Mouse (Mus musculus) stomach, embryonic 15.5 days (tissue): ENCODE data around the gene Nphp4. TPM values are rescaled to one million over a fixed set of nuclear protein-coding genes. Genes with fewer than 3 reads are reported as not detected.

Experiments
- ATAC-seq: fragments of 200-750 bp; cut with Nextera tagmentation; 2 replicates; pipeline ENCODE4 v1.8.0; 2017; ENCODE audit warnings: low read depth, moderate number of reproducible peaks, moderate TSS enrichment; ENCODE audit not compliant: insufficient read depth, low FRiP score
- H3K27ac ChIP-seq: fragments of 300-500 bp; sonication (generic); 2 replicates; pipeline ENCODE4 v1.5.1; 2015; ENCODE audit warnings: mild to moderate bottlenecking, inconsistent platforms
- H3K27me3 ChIP-seq: fragments of 300-500 bp; sonication (generic); replicated peaks from 2 replicates; pipeline ENCODE4 v1.6.1; 2015; ENCODE audit warnings: inconsistent platforms
- H3K36me3 ChIP-seq: fragments of 300-500 bp; sonication (generic); 2 replicates; pipeline ENCODE4 v1.6.1; 2015; ENCODE audit warnings: inconsistent platforms
- H3K4me1 ChIP-seq: fragments of 300-500 bp; sonication (generic); 2 replicates; pipeline ENCODE4 v1.6.1; 2015; ENCODE audit warnings: inconsistent platforms
- H3K4me2 ChIP-seq: fragments of 300-500 bp; sonication (generic); 2 replicates; pipeline ENCODE4 v1.6.1; 2015; ENCODE audit warnings: mild to moderate bottlenecking, inconsistent platforms
- H3K4me3 ChIP-seq: fragments of 300-500 bp; sonication (generic); replicated peaks from 2 replicates; pipeline ENCODE4 v1.5.1; 2015; ENCODE audit warnings: inconsistent platforms
- H3K9ac ChIP-seq: fragments of 300-500 bp; sonication (generic); 2 replicates; pipeline ENCODE4 v1.6.1; 2015; ENCODE audit warnings: inconsistent platforms
- H3K9me3 ChIP-seq: fragments of 300-500 bp; sonication (generic); 2 replicates; pipeline ENCODE4 v1.6.1; 2016; ENCODE audit warnings: inconsistent platforms
- WGBS: fragments of 180-500 bp; shearing (Covaris S2); methylation state at CpG from one replicate; pipeline ENCODE4 v1.1.7; 2015; 5-methylcytosine and 5-hydroxymethylcytosine counted together
- polyA plus RNA-seq: library from polyadenylated mRNA; unstranded; fragments of >200 nt; fragmentation: Nextera tagmentation; extraction: Ambion mirVana; gene quantifications from 2 replicates; pipeline ENCODE4 v1.2.1, GENCODE M21; 2015

The Nphp4 gene
- polyA plus RNA-seq, 1 experiment from 2014 or later = 1.9 TPM

DNA sequence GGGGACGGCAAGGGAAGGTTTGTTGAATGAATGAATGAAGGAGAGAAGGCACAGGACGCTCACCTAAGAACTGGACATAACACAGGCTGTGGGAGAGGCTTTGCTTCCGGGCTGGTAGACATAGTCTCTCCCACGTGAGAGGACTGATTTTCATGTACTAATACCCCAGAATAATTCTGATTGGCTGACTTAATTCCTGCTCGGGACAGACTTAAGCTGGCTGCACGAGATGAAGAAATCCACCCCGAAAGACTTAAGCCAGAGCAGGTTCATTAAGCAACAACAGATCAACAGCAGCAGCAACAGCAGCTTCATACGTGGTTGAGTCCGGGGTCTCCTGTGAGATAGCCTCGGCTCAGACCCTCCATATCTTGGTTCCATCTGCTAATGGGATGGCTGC lies 11.5 kb downstream of the Nphp4 start:
- H3K4me1 ChIP-seq = 0 out of 2 replicates have a peak, but pooled peaks cover 3% of the 10 kb centered on the region
- ATAC-seq = no peak
- H3K27ac ChIP-seq = no peak overlapping the region
- no peaks in the 10 kb centered on the region for H3K27me3 ChIP-seq
- no peak overlapping the region for H3K9ac ChIP-seq
- no peaks in the 10 kb centered on the region for H3K36me3 ChIP-seq
- H3K4me2 ChIP-seq = no peak overlapping the region
- H3K9me3 ChIP-seq = no peaks in the 10 kb centered on the region
- WGBS = 85% methylated on average over 10 of the region's 10 CpGs
- no peak overlapping the region for H3K4me3 ChIP-seq

- 78% methylated on average over 14 of the region's 14 CpGs for WGBS
- H3K27ac ChIP-seq = no peak overlapping the region
- ATAC-seq = no peak
Observed at GRCm38 (mm10) chr4:152490311-152490710, 13.8 kb downstream of the Nphp4 start.

GRCm38 (mm10) chr4:152491250-152491899 lies 14.9 kb downstream of the Nphp4 start:
- Histone ChIP-seq H3K36me3 (no peaks in the 10 kb centered on the region), H3K4me1 (0 out of 2 replicates have a peak, but pooled peaks cover 3% of the 10 kb centered on the region), H3K9me3 (no peaks in the 10 kb centered on the region), H3K27me3 (no peaks in the 10 kb centered on the region), H3K27ac (no peak overlapping the region), H3K4me3 (no peak overlapping the region), H3K4me2 (no peak overlapping the region), H3K9ac (no peak overlapping the region)
- no peak for ATAC-seq
- 50% methylated on average over 15 of the region's 15 CpGs for WGBS

More at GRCm38 (mm10) chr4:152490311-152490710, 13.8 kb downstream of the Nphp4 start:
- H3K9me3 ChIP-seq = no peaks in the 10 kb centered on the region
- H3K36me3 ChIP-seq = no peaks in the 10 kb centered on the region
- H3K27me3 ChIP-seq = no peaks in the 10 kb centered on the region
- H3K4me2 ChIP-seq = no peak overlapping the region
- 0 out of 2 replicates have a peak, but pooled peaks cover 3% of the 10 kb centered on the region for H3K4me1 ChIP-seq
- H3K9ac ChIP-seq = no peak overlapping the region
- no peak overlapping the region for H3K4me3 ChIP-seq

- WGBS = 41% methylated on average over 20 of the region's 20 CpGs
- no peak for ATAC-seq
Observed at GRCm38 (mm10) chr4:152494360-152494879, 17.9 kb downstream of the Nphp4 start.

DNA sequence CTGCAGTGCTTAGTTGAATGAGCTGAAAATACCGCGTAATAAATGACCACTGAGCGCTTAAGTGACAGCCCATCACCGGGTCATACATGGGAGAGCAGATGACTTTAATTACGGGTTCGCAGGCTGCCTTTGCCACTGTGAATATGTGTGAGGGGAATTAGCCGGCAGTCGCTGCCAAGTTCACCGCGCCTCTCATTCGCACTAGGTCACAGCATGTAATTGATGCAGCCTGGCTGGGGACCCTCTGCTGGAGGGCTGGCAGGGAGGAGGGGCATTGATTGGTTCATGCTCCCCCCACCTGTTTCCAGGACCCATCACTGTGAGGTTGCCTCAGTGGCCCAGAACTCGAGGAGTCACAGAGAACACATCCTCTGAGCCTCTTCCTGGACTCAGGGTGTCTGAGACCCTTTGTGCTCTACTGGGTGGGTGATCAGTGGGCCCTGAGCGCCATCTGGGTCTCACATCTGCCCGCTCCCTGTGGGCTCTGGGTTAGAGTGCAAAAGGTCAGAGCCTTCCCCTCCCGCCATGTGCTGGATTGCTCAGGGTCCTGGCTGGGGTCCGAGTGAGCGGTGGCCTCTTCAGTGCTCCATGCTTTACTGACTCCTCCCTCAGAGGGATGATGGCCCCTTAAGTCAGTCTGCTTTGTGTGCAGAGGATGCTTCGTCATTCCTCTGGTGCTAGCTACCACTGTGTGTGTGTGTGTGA lies 35.9 kb downstream of the Nphp4 start:
- H3K27ac ChIP-seq = no peak overlapping the region
- H3K27me3 ChIP-seq = no peaks in the 10 kb centered on the region
- H3K4me3 ChIP-seq = no peak overlapping the region
- H3K9me3 ChIP-seq = no peaks in the 10 kb centered on the region
- H3K9ac ChIP-seq = no peak overlapping the region
- WGBS = 70% methylated on average over 18 of the region's 18 CpGs
- no peak overlapping the region for H3K4me2 ChIP-seq
- H3K4me1 ChIP-seq = no peaks in the 10 kb centered on the region
- ATAC-seq = no peak
- H3K36me3 ChIP-seq = no peaks in the 10 kb centered on the region

More at GRCm38 (mm10) chr4:152494360-152494879, 17.9 kb downstream of the Nphp4 start:
- Histone ChIP-seq H3K4me1 (0 out of 2 replicates have a peak, but pooled peaks cover 3% of the 10 kb centered on the region), H3K4me2 (no peak overlapping the region), H3K9me3 (no peaks in the 10 kb centered on the region), H3K4me3 (no peak overlapping the region), H3K9ac (no peak overlapping the region), H3K27me3 (no peaks in the 10 kb centered on the region), H3K27ac (no peak overlapping the region), H3K36me3 (no peaks in the 10 kb centered on the region)

- Histone ChIP-seq H3K36me3 (no peaks in the 10 kb centered on the region), H3K4me3 (no peak overlapping the region), H3K4me1 (no peaks in the 10 kb centered on the region), H3K27ac (no peak overlapping the region), H3K4me2 (no peak overlapping the region), H3K27me3 (no peaks in the 10 kb centered on the region), H3K9me3 (no peaks in the 10 kb centered on the region), H3K9ac (no peak overlapping the region)
- WGBS = 73% methylated on average over 7 of the region's 7 CpGs
- no peak for ATAC-seq
Observed at GRCm38 (mm10) chr4:152514884-152515283, 38.4 kb downstream of the Nphp4 start.

DNA sequence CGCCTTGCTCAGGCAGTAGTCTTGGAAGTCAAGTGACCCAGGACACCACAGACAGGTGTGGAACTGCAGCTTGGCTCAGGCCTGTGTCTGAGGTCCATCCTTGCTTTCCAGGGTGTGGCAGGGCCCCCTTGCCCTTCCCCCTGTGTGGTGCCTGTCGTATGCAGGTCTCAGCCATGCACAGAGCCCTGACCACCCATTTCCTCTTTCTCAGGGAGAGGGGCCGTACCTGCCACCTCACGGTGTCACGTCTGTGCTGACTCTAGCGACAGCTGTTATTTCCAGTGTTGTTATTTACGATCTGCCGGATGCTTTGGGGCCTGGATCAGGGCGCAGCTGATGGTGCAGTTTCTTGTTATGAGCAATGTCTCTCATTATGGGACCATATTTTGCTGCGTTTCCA lies 42.6 kb downstream of the Nphp4 start:
- WGBS = 76% methylated on average over 10 of the region's 10 CpGs
- no peak for ATAC-seq

GRCm38 (mm10) chr4:152520083-152520482 lies 43.6 kb downstream of the Nphp4 start:
- ATAC-seq = no peak
- no peak overlapping the region for H3K27ac ChIP-seq
- no peaks in the 10 kb centered on the region for H3K27me3 ChIP-seq
- no peak overlapping the region for H3K4me2 ChIP-seq
- H3K4me1 ChIP-seq = no peaks in the 10 kb centered on the region
- WGBS = 30% methylated on average over 6 of the region's 6 CpGs
- no peak overlapping the region for H3K9ac ChIP-seq
- no peak overlapping the region for H3K4me3 ChIP-seq
- no peaks in the 10 kb centered on the region for H3K9me3 ChIP-seq
- H3K36me3 ChIP-seq = no peaks in the 10 kb centered on the region

More for the DNA sequence above, 42.6 kb downstream of the Nphp4 start:
- no peak overlapping the region for H3K4me2 ChIP-seq
- no peak overlapping the region for H3K9ac ChIP-seq
- no peaks in the 10 kb centered on the region for H3K36me3 ChIP-seq
- H3K27me3 ChIP-seq = no peaks in the 10 kb centered on the region
- no peaks in the 10 kb centered on the region for H3K4me1 ChIP-seq
- H3K4me3 ChIP-seq = no peak overlapping the region
- H3K9me3 ChIP-seq = no peaks in the 10 kb centered on the region
- no peak overlapping the region for H3K27ac ChIP-seq

DNA sequence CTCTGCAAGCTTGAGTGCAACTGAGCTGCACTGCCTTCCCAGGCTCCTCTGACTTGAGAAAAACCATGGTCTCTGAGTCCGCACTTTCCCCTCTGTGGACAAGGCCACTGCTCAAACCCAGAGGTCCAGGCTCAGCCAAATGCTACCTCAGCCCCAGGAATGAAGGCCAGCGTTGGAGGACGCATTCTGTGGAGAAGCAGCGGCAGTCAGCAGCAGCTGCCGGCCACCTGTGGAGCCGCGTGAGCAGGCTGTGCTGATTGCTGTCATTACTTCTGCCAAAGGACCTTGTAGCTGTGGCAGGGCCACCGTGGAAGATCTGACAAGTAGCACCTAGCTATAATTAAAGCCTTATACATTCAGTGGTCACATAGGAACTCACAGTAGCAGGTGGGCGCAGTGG lies 56.4 kb downstream of the Nphp4 start:
- Histone ChIP-seq H3K9ac (no peak overlapping the region), H3K36me3 (no peaks in the 10 kb centered on the region), H3K27me3 (no peaks in the 10 kb centered on the region), H3K4me1 (peaks cover 9% of the 10 kb centered on the region), H3K4me3 (no peak overlapping the region), H3K27ac (no peak overlapping the region), H3K9me3 (no peaks in the 10 kb centered on the region), H3K4me2 (no peak overlapping the region)
- ATAC-seq = no peak
- 58% methylated on average over 9 of the region's 9 CpGs for WGBS

DNA sequence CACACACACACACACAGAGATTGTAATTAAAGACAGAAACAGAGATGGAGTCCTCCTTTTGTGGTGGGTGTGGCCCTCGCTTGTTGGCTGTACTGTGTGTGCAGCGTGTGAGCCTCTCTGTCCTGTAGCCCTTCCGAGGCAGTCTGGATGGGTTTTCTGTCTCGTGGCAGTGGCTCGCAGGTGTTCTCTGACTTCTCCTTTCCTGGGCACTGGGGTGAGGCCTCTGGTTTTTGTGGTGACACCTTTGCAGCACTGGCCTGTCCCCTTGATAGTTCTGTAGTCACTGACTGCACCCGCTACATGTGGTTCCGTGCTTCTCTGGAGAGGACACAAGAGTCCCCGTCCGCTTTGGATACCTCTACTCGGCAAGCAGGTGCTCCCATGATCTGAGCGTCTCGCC lies 63.2 kb downstream of the Nphp4 start:
- H3K9me3 ChIP-seq = no peaks in the 10 kb centered on the region
- H3K9ac ChIP-seq = no peak overlapping the region
- H3K4me3 ChIP-seq = no peak overlapping the region
- ATAC-seq = no peak
- H3K27ac ChIP-seq = no peak overlapping the region
- no peaks in the 10 kb centered on the region for H3K36me3 ChIP-seq
- H3K4me2 ChIP-seq = no peak overlapping the region
- 91% methylated on average over 12 of the region's 12 CpGs for WGBS
- no peaks in the 10 kb centered on the region for H3K27me3 ChIP-seq
- no peaks in the 10 kb centered on the region; the same call in 1 of the 2 replicates for H3K4me1 ChIP-seq

- Histone ChIP-seq H3K36me3 (no peaks in the 10 kb centered on the region), H3K9me3 (no peaks in the 10 kb centered on the region), H3K9ac (no peak overlapping the region), H3K27ac (no peak overlapping the region), H3K4me1 (no peaks in the 10 kb centered on the region; the same call in 1 of the 2 replicates), H3K4me3 (no peak overlapping the region), H3K4me2 (no peak overlapping the region), H3K27me3 (no peaks in the 10 kb centered on the region)
- WGBS = 21% methylated on average over 9 of the region's 9 CpGs
- ATAC-seq = no peak
Observed at GRCm38 (mm10) chr4:152541172-152541571, 64.7 kb downstream of the Nphp4 start.

- Histone ChIP-seq H3K36me3 (no peaks in the 10 kb centered on the region), H3K9ac (no peak overlapping the region), H3K27ac (no peak overlapping the region), H3K4me2 (no peak overlapping the region), H3K4me3 (no peak overlapping the region), H3K9me3 (no peaks in the 10 kb centered on the region), H3K4me1 (peaks cover under 1% of the 10 kb centered on the region; the same call in 1 of the 2 replicates), H3K27me3 (no peaks in the 10 kb centered on the region)
- no peak for ATAC-seq
- WGBS = 95% methylated on average over 11 of the region's 11 CpGs
Observed at GRCm38 (mm10) chr4:152542447-152542846, 65.9 kb downstream of the Nphp4 start.
